Mouse (Mus musculus): Measurements from ENCODE around the gene Klhl41.
"Not testable (repeated sequence)": the region's sequence is repeated elsewhere in the genome, so short reads cannot be mapped to it uniquely, and the experiment has no call there.

Klhl41 gene

GRCm38 (mm10) chr2:69669853-69670252, at the start of gene Klhl41:
Klhl41 (plus strand) TSS chr2:69670120.
- no peak for DNase-seq

GRCm38 (mm10) chr2:69629215-69629614, 40.7 kb upstream of the Klhl41 start:
- no peak for DNase-seq

GRCm38 (mm10) chr2:69629914-69630313, 40.0 kb upstream of the Klhl41 start:
- no peak for DNase-seq

- no peak for DNase-seq
Measured at GRCm38 (mm10) chr2:69630792-69631191, 39.1 kb upstream of the Klhl41 start.

GRCm38 (mm10) chr2:69631449-69631848, 38.5 kb upstream of the Klhl41 start:
- no peak for DNase-seq

- peak; percentile 34 for DNase-seq
Measured at GRCm38 (mm10) chr2:69635064-69635701, 34.7 kb upstream of the Klhl41 start.

GRCm38 (mm10) chr2:69635807-69636206, 34.1 kb upstream of the Klhl41 start:
- DNase-seq: peak; percentile 36

- DNase-seq: not testable (repeated sequence)
Measured at GRCm38 (mm10) chr2:69637989-69638388, 31.9 kb upstream of the Klhl41 start.

- no peak for DNase-seq
Measured at GRCm38 (mm10) chr2:69640100-69640499, 29.8 kb upstream of the Klhl41 start.

GRCm38 (mm10) chr2:69644968-69645617, 24.8 kb upstream of the Klhl41 start:
- no peak for DNase-seq

- DNase-seq: peak; percentile 96
Measured at GRCm38 (mm10) chr2:69646726-69647490, 23.0 kb upstream of the Klhl41 start, which contains the start of gene Bbs5. Bbs5 (plus strand) TSS chr2:69647171.

GRCm38 (mm10) chr2:69649716-69650115, 20.2 kb upstream of the Klhl41 start:
- no peak for DNase-seq

GRCm38 (mm10) chr2:69659326-69659725, 10.6 kb upstream of the Klhl41 start:
- DNase-seq: no peak

- no peak for DNase-seq
Measured at GRCm38 (mm10) chr2:69663827-69664476, 6.0 kb upstream of the Klhl41 start.

- no peak for DNase-seq
Measured at GRCm38 (mm10) chr2:69667656-69668055, 2.3 kb upstream of the Klhl41 start.

GRCm38 (mm10) chr2:69668414-69668813, 1.5 kb upstream of the Klhl41 start:
- DNase-seq: no peak

- no peak for DNase-seq
Measured at GRCm38 (mm10) chr2:69673723-69674122, 3.8 kb downstream of the Klhl41 start.

- no peak for DNase-seq
Measured at GRCm38 (mm10) chr2:69675266-69675665, 5.3 kb downstream of the Klhl41 start.

GRCm38 (mm10) chr2:69676713-69677112, 6.8 kb downstream of the Klhl41 start:
- no peak for DNase-seq

- DNase-seq: not testable (repeated sequence)
Measured at GRCm38 (mm10) chr2:69677215-69677614, 7.3 kb downstream of the Klhl41 start.

GRCm38 (mm10) chr2:69679990-69680389, 10.1 kb downstream of the Klhl41 start:
- DNase-seq: no peak

- no peak for DNase-seq
Measured at GRCm38 (mm10) chr2:69681931-69682330, 12.0 kb downstream of the Klhl41 start.

Data from right cerebral cortex, postnatal 14 days (tissue).